Mouse (Mus musculus) limb, embryonic 15.5 days (tissue): ENCODE data around the gene Mob1b. TPM values are rescaled to one million over a fixed set of nuclear protein-coding genes. Genes with fewer than 3 reads are reported as not detected.

Experiments used
- ATAC-seq: fragments of 200-750 bp; cut with Nextera tagmentation; 2 replicates; pipeline ENCODE4 v1.8.0; 2017; ENCODE audit warnings: low read depth, moderate TSS enrichment; ENCODE audit not compliant: insufficient number of reproducible peaks, low FRiP score, low TSS enrichment
- H3K27ac ChIP-seq: fragments of 300-500 bp; sonication (generic); 2 replicates; pipeline ENCODE4 v1.5.1; 2015; ENCODE audit warnings: moderate library complexity, mild to moderate bottlenecking, inconsistent platforms
- H3K27me3 ChIP-seq: fragments of 300-500 bp; sonication (generic); 2 replicates; pipeline ENCODE4 v1.6.1; 2015; ENCODE audit warnings: inconsistent platforms
- H3K36me3 ChIP-seq: fragments of 300-500 bp; sonication (generic); 2 replicates; pipeline ENCODE4 v1.6.1; 2015; ENCODE audit warnings: inconsistent platforms
- H3K4me1 ChIP-seq: fragments of 300-500 bp; sonication (generic); 2 replicates; pipeline ENCODE4 v1.6.1; 2015; ENCODE audit warnings: inconsistent platforms
- H3K4me2 ChIP-seq: fragments of 300-500 bp; sonication (generic); 2 replicates; pipeline ENCODE4 v1.6.1; 2015; ENCODE audit warnings: mild to moderate bottlenecking, inconsistent platforms
- H3K4me3 ChIP-seq: fragments of 300-500 bp; sonication (generic); 2 replicates; pipeline ENCODE4 v1.5.1; 2015; ENCODE audit warnings: mild to moderate bottlenecking, inconsistent platforms
- H3K9ac ChIP-seq: fragments of 300-500 bp; sonication (generic); 2 replicates; pipeline ENCODE4 v1.6.1; 2015; ENCODE audit warnings: inconsistent platforms
- H3K9me3 ChIP-seq: fragments of 300-500 bp; sonication (generic); 2 replicates; pipeline ENCODE4 v1.6.1; 2016; ENCODE audit warnings: inconsistent platforms
- WGBS: fragments of 180-500 bp; shearing (Covaris S2); methylation state at CpG from one replicate; pipeline ENCODE4 v1.1.7; 2015; 5-methylcytosine and 5-hydroxymethylcytosine counted together
- polyA plus RNA-seq: library from polyadenylated mRNA; unstranded; fragments of >200 nt; fragmentation: Nextera tagmentation; extraction: Ambion mirVana; gene quantifications from 2 replicates; pipeline ENCODE4 v1.2.1, GENCODE M21; 2015

Gene Mob1b
- polyA plus RNA-seq, 1 experiment from 2014 or later, result 11.0 TPM

- ATAC-seq, result no peak
- Histone ChIP-seq H3K4me2 (no peak overlapping the region), H3K27ac (no peak overlapping the region), H3K4me3 (no peak overlapping the region), H3K9me3 (no peaks in the 10 kb centered on the region), H3K4me1 (no peaks in the 10 kb centered on the region), H3K27me3 (0 out of 2 replicates have a peak, but pooled peaks cover 6% of the 10 kb centered on the region), H3K36me3 (no peaks in the 10 kb centered on the region), H3K9ac (no peak overlapping the region)
- 68% methylated on average over 15 of the region's 15 CpGs for whole genome bisulfite sequencing
Measured at GRCm38 (mm10) chr5:88688583-88689187, 32.0 kb upstream of the Mob1b start.

DNA sequence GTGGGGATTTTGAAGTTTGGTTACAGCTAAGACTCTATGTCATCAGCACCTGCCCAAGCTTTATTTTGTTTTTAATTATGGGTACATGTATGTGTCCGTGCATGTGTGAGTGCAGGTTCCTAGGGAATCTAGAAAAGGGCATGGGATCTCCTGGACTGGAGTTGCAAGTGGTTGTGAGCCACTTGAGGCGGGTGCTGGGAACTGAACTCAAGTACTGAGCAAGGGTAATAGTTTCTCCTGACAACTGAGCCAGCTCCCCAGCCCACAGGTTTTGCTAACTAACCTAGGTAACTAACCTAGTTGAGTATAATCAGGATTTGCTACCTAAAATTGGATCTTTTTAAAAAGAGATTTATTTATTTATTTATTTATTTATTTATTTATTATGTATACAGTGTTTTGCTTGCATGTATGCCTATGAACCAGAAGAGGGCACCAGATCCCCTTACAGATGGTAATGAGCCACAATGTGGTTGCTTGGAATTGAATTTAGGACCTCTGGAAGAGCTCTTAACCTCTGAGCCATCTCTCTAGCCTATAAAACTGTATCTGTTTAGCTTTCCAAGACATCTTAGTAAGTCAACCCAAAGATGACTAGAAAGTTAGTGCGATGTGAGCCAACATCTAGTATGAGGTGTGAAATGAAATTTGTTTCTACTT, 31.2 kb upstream of the Mob1b start:
- H3K36me3 ChIP-seq, result no peaks in the 10 kb centered on the region
- 0 out of 2 replicates have a peak, but pooled peaks cover 6% of the 10 kb centered on the region for H3K27me3 ChIP-seq
- no peak overlapping the region for H3K27ac ChIP-seq
- 72% methylated on average over 3 of the region's 3 CpGs for WGBS
- no peak overlapping the region for H3K4me2 ChIP-seq
- no peaks in the 10 kb centered on the region for H3K9me3 ChIP-seq
- H3K9ac ChIP-seq, result no peak overlapping the region
- H3K4me1 ChIP-seq, result no peaks in the 10 kb centered on the region
- no peak overlapping the region for H3K4me3 ChIP-seq
- ATAC-seq, result no peak

DNA sequence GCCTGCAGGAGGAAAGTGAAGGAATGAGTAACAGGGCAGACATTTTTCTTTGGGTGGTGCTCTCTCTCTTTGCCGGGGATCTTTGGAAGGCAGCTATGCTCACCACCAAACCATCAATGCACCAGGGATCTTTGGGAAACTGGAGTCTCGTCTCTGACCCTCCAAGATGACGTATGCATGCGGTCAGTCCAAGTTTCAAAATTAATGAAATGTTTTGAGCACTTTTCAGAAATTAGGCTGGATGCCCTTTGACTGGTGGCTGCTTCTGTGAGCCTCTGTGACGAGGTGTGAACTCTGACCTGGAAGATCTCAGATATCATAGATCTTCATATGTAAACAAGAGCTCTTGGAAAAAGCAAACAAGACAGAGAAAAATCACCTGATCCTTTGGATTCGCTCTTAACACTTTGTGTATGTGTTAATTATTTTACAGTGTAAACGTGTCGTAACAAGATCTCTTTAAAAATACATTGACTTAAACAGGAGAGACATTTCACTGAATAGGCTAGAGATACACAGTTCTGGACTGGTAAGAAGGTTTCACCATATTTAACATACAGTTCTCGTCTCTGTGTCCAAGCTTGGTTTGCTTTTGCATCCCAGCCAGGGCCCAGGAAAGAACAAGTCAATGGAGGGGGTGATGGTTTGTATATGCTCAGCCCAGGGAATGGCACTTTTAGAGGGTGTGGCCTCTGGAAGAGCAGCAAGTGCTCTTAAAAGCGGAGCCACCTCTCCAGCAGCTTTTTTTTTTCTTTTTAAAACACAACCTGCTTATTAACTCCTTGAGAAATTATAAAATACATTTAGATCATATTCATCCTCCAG, 29.8 kb upstream of the Mob1b start:
- no peak overlapping the region for H3K4me3 ChIP-seq
- ATAC-seq, result no peak
- H3K27ac ChIP-seq, result no peak overlapping the region
- H3K9me3 ChIP-seq, result no peaks in the 10 kb centered on the region
- H3K4me1 ChIP-seq, result no peaks in the 10 kb centered on the region
- H3K4me2 ChIP-seq, result no peak overlapping the region
- no peaks in the 10 kb centered on the region for H3K36me3 ChIP-seq
- 68% methylated on average over 10 of the region's 10 CpGs for WGBS
- H3K27me3 ChIP-seq, result no peaks in the 10 kb centered on the region
- no peak overlapping the region for H3K9ac ChIP-seq

GRCm38 (mm10) chr5:88691506-88692095, 29.1 kb upstream of the Mob1b start:
- Histone ChIP-seq H3K27ac (no peak overlapping the region), H3K9ac (no peak overlapping the region), H3K4me2 (no peak overlapping the region), H3K4me3 (no peak overlapping the region), H3K9me3 (no peaks in the 10 kb centered on the region), H3K27me3 (no peaks in the 10 kb centered on the region), H3K4me1 (no peaks in the 10 kb centered on the region), H3K36me3 (no peaks in the 10 kb centered on the region)
- 0 out of 2 replicates have a peak, but pooled peaks have one; percentile 14 for ATAC-seq
- 74% methylated on average over 6 of the region's 6 CpGs for WGBS

DNA sequence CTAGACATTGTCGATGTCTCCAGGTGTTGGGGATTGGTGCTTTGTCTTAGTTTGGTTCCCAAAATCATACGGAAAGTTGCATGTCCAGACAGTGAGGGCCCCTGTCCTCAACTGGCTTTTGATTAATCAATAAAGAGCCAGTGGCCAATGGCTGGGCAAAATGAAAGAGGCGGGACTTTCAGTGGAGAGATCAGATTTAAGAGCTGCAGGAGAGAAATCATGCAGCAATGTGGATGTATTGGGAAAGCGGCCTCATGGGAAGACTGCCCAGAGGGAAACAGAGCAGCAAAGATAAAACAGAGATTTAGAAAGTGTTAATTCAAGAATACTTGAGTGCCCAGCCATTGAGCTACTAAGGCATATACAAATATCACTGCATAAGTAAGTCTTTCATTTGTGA, 28.1 kb upstream of the Mob1b start:
- no peaks in the 10 kb centered on the region for H3K9me3 ChIP-seq
- H3K27me3 ChIP-seq, result no peaks in the 10 kb centered on the region
- no peaks in the 10 kb centered on the region for H3K4me1 ChIP-seq
- no peak overlapping the region for H3K4me3 ChIP-seq
- no peak overlapping the region for H3K27ac ChIP-seq
- no peak overlapping the region for H3K9ac ChIP-seq
- no peak for ATAC-seq
- 85% methylated on average over 4 of the region's 4 CpGs for WGBS
- H3K36me3 ChIP-seq, result no peaks in the 10 kb centered on the region
- H3K4me2 ChIP-seq, result no peak overlapping the region

DNA sequence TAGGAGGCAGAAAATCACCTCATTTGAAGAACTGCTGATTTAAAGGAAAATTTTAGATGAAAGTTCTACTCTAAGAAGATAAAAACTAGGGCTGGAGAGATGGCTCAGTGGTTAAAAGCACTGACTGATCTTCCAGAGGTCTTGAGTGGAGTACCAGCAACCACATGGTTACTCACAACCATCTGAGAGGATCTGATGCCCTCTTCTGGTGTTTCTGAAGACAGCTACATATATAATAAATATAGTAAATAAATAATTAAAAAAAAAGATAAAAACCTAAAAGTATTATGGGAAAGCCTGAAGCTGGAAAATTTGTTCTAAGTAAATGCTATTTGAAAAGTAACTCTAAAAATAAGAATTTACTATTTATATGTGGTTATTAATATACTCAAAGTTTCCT, 27.6 kb upstream of the Mob1b start:
- no peak for ATAC-seq
- no peaks in the 10 kb centered on the region for H3K27me3 ChIP-seq
- no peaks in the 10 kb centered on the region for H3K36me3 ChIP-seq
- H3K4me3 ChIP-seq, result no peak overlapping the region
- no peak overlapping the region for H3K9ac ChIP-seq
- no peaks in the 10 kb centered on the region for H3K9me3 ChIP-seq
- no peaks in the 10 kb centered on the region for H3K4me1 ChIP-seq
- H3K4me2 ChIP-seq, result no peak overlapping the region
- no peak overlapping the region for H3K27ac ChIP-seq

- no peak for ATAC-seq
Measured at GRCm38 (mm10) chr5:88697291-88697690, 23.4 kb upstream of the Mob1b start.

DNA sequence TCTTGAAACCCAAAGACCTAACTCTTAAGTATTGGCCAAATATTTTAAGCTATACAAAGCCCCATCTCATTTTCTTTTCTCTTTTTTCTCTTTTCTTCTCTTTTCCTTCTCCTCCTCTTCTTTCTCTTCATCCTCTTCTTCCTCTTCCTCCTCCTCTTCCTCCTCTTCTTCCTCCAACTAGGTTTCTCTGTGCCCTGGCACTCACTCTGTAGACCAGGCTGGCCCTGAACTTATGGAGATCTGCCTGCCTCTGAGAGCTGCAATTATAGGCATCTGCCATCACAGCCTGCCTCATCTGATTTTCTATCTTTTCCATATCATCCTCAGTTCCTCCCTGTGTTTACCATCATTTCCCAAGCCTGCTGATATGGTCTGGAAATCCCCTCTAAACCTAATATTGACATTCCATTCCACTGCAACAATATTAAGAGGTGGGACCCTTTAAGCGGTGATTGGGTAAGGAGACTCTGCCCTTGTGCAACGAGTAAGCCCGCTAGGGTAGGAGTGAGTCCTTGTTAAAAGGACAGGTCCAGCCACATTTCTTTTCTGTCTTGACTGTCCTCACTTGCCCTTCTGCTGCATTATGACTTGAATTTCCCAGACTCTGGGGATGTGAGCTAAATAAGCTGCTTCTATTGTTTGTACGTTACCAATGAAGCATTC, 21.3 kb upstream of the Mob1b start:
- 67% methylated on average over 4 of the region's 4 CpGs for WGBS
- no peak for ATAC-seq
- Histone ChIP-seq H3K4me3 (no peak overlapping the region), H3K27me3 (no peaks in the 10 kb centered on the region), H3K9me3 (no peaks in the 10 kb centered on the region), H3K4me2 (no peak overlapping the region), H3K9ac (no peak overlapping the region), H3K36me3 (no peaks in the 10 kb centered on the region), H3K4me1 (no peaks in the 10 kb centered on the region), H3K27ac (no peak overlapping the region)

More at GRCm38 (mm10) chr5:88697291-88697690, 23.4 kb upstream of the Mob1b start:
- no peaks in the 10 kb centered on the region for H3K27me3 ChIP-seq
- no peak overlapping the region for H3K27ac ChIP-seq
- no peak overlapping the region for H3K4me2 ChIP-seq
- WGBS, result 69% methylated on average over 5 of the region's 5 CpGs
- no peaks in the 10 kb centered on the region for H3K36me3 ChIP-seq
- H3K9me3 ChIP-seq, result no peaks in the 10 kb centered on the region
- H3K9ac ChIP-seq, result no peak overlapping the region
- no peaks in the 10 kb centered on the region for H3K4me1 ChIP-seq
- H3K4me3 ChIP-seq, result no peak overlapping the region

DNA sequence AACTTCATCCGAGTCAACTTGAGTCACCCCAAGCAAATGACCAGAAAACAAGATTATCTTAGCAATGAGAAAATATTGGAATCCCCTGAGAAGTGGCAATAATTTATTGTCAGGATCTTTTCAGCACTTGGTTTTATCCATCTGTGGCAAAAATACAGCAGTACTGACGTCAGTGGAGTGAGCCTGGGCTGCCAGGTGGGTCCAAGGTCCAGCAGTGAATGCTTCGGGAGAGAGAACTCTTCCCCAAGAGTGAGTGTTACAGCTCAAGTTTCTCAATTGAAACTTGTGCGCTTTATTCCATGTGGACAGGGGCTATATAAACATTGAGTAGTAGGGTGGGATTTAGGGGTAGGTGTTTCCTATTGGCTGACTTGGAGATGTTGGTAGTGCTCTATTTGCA, 18.6 kb upstream of the Mob1b start:
- Histone ChIP-seq H3K27ac (no peak overlapping the region), H3K4me3 (no peak overlapping the region), H3K9ac (no peak overlapping the region), H3K36me3 (no peaks in the 10 kb centered on the region), H3K27me3 (no peaks in the 10 kb centered on the region), H3K9me3 (no peaks in the 10 kb centered on the region), H3K4me2 (no peak overlapping the region), H3K4me1 (no peaks in the 10 kb centered on the region)
- ATAC-seq, result no peak
- WGBS, result 62% methylated on average over 4 of the region's 4 CpGs

DNA sequence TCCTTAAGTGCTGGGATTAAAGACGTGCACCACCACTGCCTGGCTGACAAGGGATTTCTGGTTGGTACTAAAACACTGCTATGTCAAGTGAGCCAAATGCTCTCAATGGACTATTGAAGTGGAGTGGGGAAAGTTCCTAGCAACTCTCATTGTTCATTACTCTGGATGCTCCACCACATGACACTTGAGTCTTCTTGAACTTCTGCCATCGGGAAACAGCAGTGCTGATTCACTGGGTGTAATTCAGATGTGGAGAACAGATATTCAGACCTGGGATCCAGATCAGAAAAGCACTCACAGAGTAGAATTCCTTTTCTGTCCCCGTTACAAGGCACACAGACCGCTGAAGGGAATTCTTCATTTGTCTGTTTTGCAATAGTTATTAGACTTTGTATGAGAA, 17.1 kb upstream of the Mob1b start:
- 81% methylated on average over 4 of the region's 4 CpGs for WGBS
- ATAC-seq, result no peak
- Histone ChIP-seq H3K4me1 (no peaks in the 10 kb centered on the region), H3K9me3 (no peaks in the 10 kb centered on the region), H3K9ac (no peak overlapping the region), H3K36me3 (no peaks in the 10 kb centered on the region), H3K4me3 (no peak overlapping the region), H3K27ac (no peak overlapping the region), H3K4me2 (no peak overlapping the region), H3K27me3 (no peaks in the 10 kb centered on the region)

DNA sequence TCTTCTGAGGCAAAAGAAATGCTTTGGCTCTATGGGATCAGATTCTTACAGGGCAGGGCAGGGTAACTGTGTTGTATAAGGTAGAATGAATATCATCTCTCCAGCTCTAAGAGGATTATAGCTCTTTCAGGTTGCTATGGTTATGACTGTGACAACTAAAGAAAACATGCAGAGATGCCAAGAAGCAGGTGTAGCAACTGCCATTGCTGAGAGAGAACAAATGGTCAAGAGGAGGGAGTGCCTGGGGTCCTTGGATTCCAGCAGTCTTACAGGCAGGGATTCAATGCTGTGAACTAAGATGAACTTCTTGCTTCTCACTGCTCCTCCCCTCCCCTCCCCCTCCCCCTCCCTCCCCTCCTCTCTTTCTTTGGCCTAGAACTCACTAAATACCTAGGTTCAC, 9.5 kb upstream of the Mob1b start:
- no peaks in the 10 kb centered on the region for H3K9me3 ChIP-seq
- H3K4me3 ChIP-seq, result no peak overlapping the region
- H3K36me3 ChIP-seq, result no peaks in the 10 kb centered on the region
- H3K27ac ChIP-seq, result no peak overlapping the region
- no peak overlapping the region for H3K4me2 ChIP-seq
- no peak overlapping the region for H3K9ac ChIP-seq
- no peaks in the 10 kb centered on the region for H3K27me3 ChIP-seq
- peak; percentile 48; the same call in 1 of the 2 replicates for ATAC-seq
- H3K4me1 ChIP-seq, result 0 out of 2 replicates have a peak, but pooled peaks cover 10% of the 10 kb centered on the region
